Mouse (Mus musculus) liver, embryonic 12.5 days (tissue): ENCODE measurements around the gene Zfp202. TPM values are rescaled to one million over a fixed set of nuclear protein-coding genes. Genes with fewer than 3 reads are reported as not detected.

Source experiments
- ATAC-seq: fragments of 200-750 bp; cut with Nextera tagmentation; 2 replicates; pipeline ENCODE4 v1.8.0; 2017; ENCODE audit warnings: moderate number of reproducible peaks, mild to moderate bottlenecking, moderate library complexity
- H3K27ac ChIP-seq: fragments of 300-500 bp; sonication (generic); 2 replicates; pipeline ENCODE4 v1.5.1; 2016; ENCODE audit warnings: mild to moderate bottlenecking
- H3K27me3 ChIP-seq: fragments of 300-500 bp; sonication (generic); replicated peaks from 2 replicates; pipeline ENCODE4 v1.6.1; 2016; ENCODE audit warnings: mild to moderate bottlenecking, moderate library complexity
- H3K36me3 ChIP-seq: fragments of 300-500 bp; sonication (generic); 2 replicates; pipeline ENCODE4 v1.6.1; 2016; ENCODE audit warnings: mild to moderate bottlenecking, moderate library complexity
- H3K4me1 ChIP-seq: fragments of 300-500 bp; sonication (generic); 2 replicates; pipeline ENCODE4 v1.6.1; 2016
- H3K4me2 ChIP-seq: fragments of 300-500 bp; sonication (generic); 2 replicates; pipeline ENCODE4 v1.6.1; 2016; ENCODE audit warnings: mild to moderate bottlenecking, moderate library complexity
- H3K4me3 ChIP-seq: fragments of 300-500 bp; sonication (generic); 2 replicates; pipeline ENCODE4 v1.5.1; 2016; ENCODE audit warnings: mild to moderate bottlenecking, moderate library complexity
- H3K9ac ChIP-seq: fragments of 300-500 bp; sonication (generic); 2 replicates; pipeline ENCODE4 v1.6.1; 2016; ENCODE audit warnings: mild to moderate bottlenecking, moderate library complexity
- H3K9me3 ChIP-seq: fragments of 300-500 bp; sonication (generic); replicated peaks from 2 replicates; pipeline ENCODE4 v1.6.1; 2016; ENCODE audit warnings: mild to moderate bottlenecking, moderate library complexity
- WGBS: fragments of 180-500 bp; shearing (Covaris S2); methylation state at CpG from one replicate; pipeline ENCODE4 v1.1.7; 2016; ENCODE audit not compliant: insufficient replicate concordance; 5-methylcytosine and 5-hydroxymethylcytosine counted together
- polyA plus RNA-seq: library from polyadenylated mRNA; unstranded; fragments of >200 nt; fragmentation: Nextera tagmentation; extraction: Ambion mirVana; gene quantifications from 2 replicates; pipeline ENCODE4 v1.2.1, GENCODE M21; 2016

Gene Zfp202
- polyA plus RNA-seq, 1 experiment from 2014 or later, result 2.1 TPM

GRCm38 (mm10) chr9:40245466-40245865 lies 53.4 kb downstream of the Zfp202 start:
- Histone ChIP-seq H3K4me2 (no peak overlapping the region), H3K4me3 (no peak overlapping the region), H3K27ac (no peak overlapping the region), H3K9ac (no peak overlapping the region), H3K4me1 (peaks cover 5% of the 10 kb centered on the region; the same call in 1 of the 2 replicates), H3K9me3 (no peaks in the 10 kb centered on the region), H3K36me3 (no peaks in the 10 kb centered on the region), H3K27me3 (peaks cover 11% of the 10 kb centered on the region)
- ATAC-seq, result no peak
- 70% methylated on average over 9 of the region's 9 CpGs for WGBS

- no peak for ATAC-seq
- H3K4me1 ChIP-seq, result peaks cover 4% of the 10 kb centered on the region; the same call in 1 of the 2 replicates
- WGBS, result 69% methylated on average over 7 of the region's 7 CpGs
Observed at GRCm38 (mm10) chr9:40245974-40246665, 54.0 kb downstream of the Zfp202 start.

GRCm38 (mm10) chr9:40246702-40247101 lies 54.6 kb downstream of the Zfp202 start:
- no peak overlapping the region for H3K4me3 ChIP-seq
- H3K4me1 ChIP-seq, result no peaks in the 10 kb centered on the region
- H3K27ac ChIP-seq, result no peak overlapping the region
- WGBS, result 73% methylated on average over 6 of the region's 6 CpGs
- H3K27me3 ChIP-seq, result no peaks in the 10 kb centered on the region
- H3K4me2 ChIP-seq, result no peak overlapping the region
- ATAC-seq, result no peak
- no peaks in the 10 kb centered on the region for H3K9me3 ChIP-seq
- no peak overlapping the region for H3K9ac ChIP-seq
- no peaks in the 10 kb centered on the region for H3K36me3 ChIP-seq

More at GRCm38 (mm10) chr9:40245974-40246665, 54.0 kb downstream of the Zfp202 start:
- Histone ChIP-seq H3K4me3 (no peak overlapping the region), H3K9me3 (no peaks in the 10 kb centered on the region), H3K9ac (no peak overlapping the region), H3K4me2 (no peak overlapping the region), H3K27me3 (peaks cover 4% of the 10 kb centered on the region), H3K27ac (no peak overlapping the region), H3K36me3 (no peaks in the 10 kb centered on the region)

- Histone ChIP-seq H3K27ac (no peak overlapping the region), H3K27me3 (no peaks in the 10 kb centered on the region), H3K36me3 (no peaks in the 10 kb centered on the region), H3K9me3 (no peaks in the 10 kb centered on the region), H3K9ac (no peak overlapping the region), H3K4me3 (no peak overlapping the region), H3K4me1 (no peaks in the 10 kb centered on the region), H3K4me2 (no peak overlapping the region)
- 24% methylated on average over 1 of the region's 1 CpGs for WGBS
- ATAC-seq, result no peak
Observed at GRCm38 (mm10) chr9:40249106-40249505, 57.0 kb downstream of the Zfp202 start.

- no peaks in the 10 kb centered on the region for H3K36me3 ChIP-seq
- 42% methylated on average over 3 of the region's 3 CpGs for WGBS
- no peak for ATAC-seq
- no peak overlapping the region for H3K4me2 ChIP-seq
- H3K27me3 ChIP-seq, result no peaks in the 10 kb centered on the region
- no peak overlapping the region for H3K4me3 ChIP-seq
- no peak overlapping the region for H3K27ac ChIP-seq
- H3K9me3 ChIP-seq, result no peaks in the 10 kb centered on the region
- H3K9ac ChIP-seq, result no peak overlapping the region
- no peaks in the 10 kb centered on the region for H3K4me1 ChIP-seq
Observed at GRCm38 (mm10) chr9:40252459-40252858, 60.3 kb downstream of the Zfp202 start.

Other genes starting within 250 kb of the Zfp202 start
- not detected in 2 replicates for gene Olfr975, start 240.3 kb upstream of the Zfp202 start, polyA plus RNA-seq
- not detected in 2 replicates for gene Olfr976, start 231.2 kb upstream of the Zfp202 start, polyA plus RNA-seq
- not detected in 2 replicates for gene Olfr978, start 200.2 kb upstream of the Zfp202 start, polyA plus RNA-seq
- not detected in 2 replicates for gene Olfr979, start 188.9 kb upstream of the Zfp202 start, polyA plus RNA-seq
- gene Olfr980, start 182.7 kb upstream of the Zfp202 start, polyA plus RNA-seq, result not detected in 2 replicates
- gene Olfr981, start 170.9 kb upstream of the Zfp202 start, polyA plus RNA-seq, result not detected in 2 replicates
- gene Olfr982, start 118.5 kb upstream of the Zfp202 start, polyA plus RNA-seq, result not detected in 2 replicates
- not detected in 2 replicates for gene Olfr983, start 98.7 kb upstream of the Zfp202 start, polyA plus RNA-seq
- gene Olfr984, start 78.1 kb upstream of the Zfp202 start, polyA plus RNA-seq, result not detected in 2 replicates
- gene Olfr985, start 62.1 kb upstream of the Zfp202 start, polyA plus RNA-seq, result not detected in 2 replicates
- gene Tmem225, start 44.2 kb upstream of the Zfp202 start, polyA plus RNA-seq, result not detected in 2 replicates
- not detected in 2 replicates for gene Olfr986, start 11.4 kb upstream of the Zfp202 start, polyA plus RNA-seq
- gene Scn3b, start 76.9 kb downstream of the Zfp202 start, polyA plus RNA-seq, result 0.12 and 0.55 TPM in 2 replicates